Mouse (Mus musculus) MEL (cell line): ENCODE data around the gene Rfx4. TPM values are rescaled to one million over a fixed set of nuclear protein-coding genes. Genes with fewer than 3 reads are reported as not detected.

Experiments
- DNase-seq: peaks from one replicate; pipeline ENCODE4 v3.0.0; 2011; ENCODE audit warnings: low read depth, low spot score
- H3K27ac ChIP-seq: 2 replicates; pipeline ENCODE4 v1.5.1; 2012; ENCODE audit warnings: low read depth, mild to moderate bottlenecking, control low read depth, low read length, moderate library complexity; ENCODE audit not compliant: control insufficient read depth
- H3K27me3 ChIP-seq, 2 experiments: fragments of 150-350 bp in 1 of 2; sonication (generic) in 1 of 2; 2 replicates each; pipeline ENCODE4 v1.6.1; 2012; ENCODE audit warnings: low read length in 2 of 2, mild to moderate bottlenecking in 2 of 2, improper control_type of control experiment in 1 of 2, moderate library complexity in 1 of 2; ENCODE audit not compliant: insufficient read depth in 2 of 2, control insufficient read depth in 1 of 2
- H3K36me3 ChIP-seq, 2 experiments: 2 replicates each; pipeline ENCODE4 v1.6.1; 2012 to 2014; ENCODE audit warnings: low read length in 2 of 2, improper control_type of control experiment in 1 of 2, inconsistent platforms in 1 of 2, mild to moderate bottlenecking in 1 of 2; ENCODE audit not compliant: insufficient read depth in 2 of 2, control insufficient read depth in 1 of 2
- H3K4me1 ChIP-seq, 2 experiments: fragments of 150-350 bp in 1 of 2; sonication (generic) in 1 of 2; 2 replicates each; pipeline ENCODE4 v1.6.1; 2012; ENCODE audit warnings: low read length in 2 of 2, improper control_type of control experiment in 1 of 2, mild to moderate bottlenecking in 1 of 2; ENCODE audit not compliant: insufficient read depth in 2 of 2, control insufficient read depth in 1 of 2
- H3K4me3 ChIP-seq, 2 experiments: fragments of 150-350 bp in 1 of 2; sonication (generic) in 1 of 2; 2 replicates each; pipeline ENCODE4 v1.5.1; 2012; ENCODE audit warnings: low read depth in 2 of 2, low read length in 2 of 2, mild to moderate bottlenecking in 2 of 2, moderate library complexity in 2 of 2, control low read depth in 1 of 2, improper control_type of control experiment in 1 of 2; ENCODE audit not compliant: control insufficient read depth in 1 of 2, insufficient read depth in 1 of 2
- H3K79me2 ChIP-seq: 2 replicates; pipeline ENCODE4 v1.6.1; 2012; ENCODE audit warnings: mild to moderate bottlenecking, low read length, moderate library complexity; ENCODE audit not compliant: control insufficient read depth, poor library complexity, insufficient read depth
- H3K9ac ChIP-seq: 2 replicates; pipeline ENCODE4 v1.6.1; 2012; ENCODE audit warnings: low read depth, mild to moderate bottlenecking, control low read depth, low read length, moderate library complexity; ENCODE audit not compliant: control insufficient read depth, poor library complexity, severe bottlenecking
- H3K9me3 ChIP-seq: fragments of 150-350 bp; sonication (generic); replicated peaks from 2 replicates; pipeline ENCODE4 v1.6.1; 2012; ENCODE audit warnings: mild to moderate bottlenecking, low read length, improper control_type of control experiment, moderate library complexity; ENCODE audit not compliant: insufficient read depth
- CHD1 ChIP-seq: IDR thresholded peaks from 2 replicates; pipeline ENCODE4 v1.6.1; 2012; ENCODE audit warnings: low read depth, mild to moderate bottlenecking, inconsistent platforms, low read length, improper control_type of control experiment
- ETS1 ChIP-seq: IDR thresholded peaks from 2 replicates; pipeline ENCODE4 v1.6.1; 2012; ENCODE audit warnings: low read depth, mild to moderate bottlenecking, inconsistent platforms, low read length, improper control_type of control experiment, moderate library complexity
- GATA1 ChIP-seq: IDR thresholded peaks from 2 replicates; pipeline ENCODE4 v1.6.1; 2011; ENCODE audit warnings: low read depth, low read length, improper control_type of control experiment
- MAFK ChIP-seq: IDR thresholded peaks from 2 replicates; pipeline ENCODE4 v1.6.1; 2011; ENCODE audit warnings: low read depth, mild to moderate bottlenecking, low read length, improper control_type of control experiment, borderline replicate concordance
- MAZ ChIP-seq: IDR thresholded peaks from 2 replicates; pipeline ENCODE4 v1.6.1; 2012; ENCODE audit warnings: low read depth, mild to moderate bottlenecking, inconsistent platforms, low read length, improper control_type of control experiment
- NRF1 ChIP-seq: IDR thresholded peaks from 2 replicates; pipeline ENCODE4 v1.6.1; 2014; ENCODE audit warnings: low read depth, mild to moderate bottlenecking, inconsistent platforms, low read length, improper control_type of control experiment, moderate library complexity; ENCODE audit not compliant: poor library complexity, insufficient read depth, severe bottlenecking
- POLR2A ChIP-seq, 2 experiments: IDR thresholded peaks; 2 replicates each; pipeline ENCODE4 v1.6.1; 2011 to 2012; ENCODE audit warnings: low read length in 2 of 2, mild to moderate bottlenecking in 2 of 2, control low read depth in 1 of 2, improper control_type of control experiment in 1 of 2, low read depth in 1 of 2, moderate library complexity in 1 of 2; ENCODE audit not compliant: control insufficient read depth in 1 of 2, insufficient read depth in 1 of 2, poor library complexity in 1 of 2
- POLR2AphosphoS5 ChIP-seq: IDR thresholded peaks from 2 replicates; pipeline ENCODE4 v1.6.1; 2012; ENCODE audit warnings: low read depth, borderline replicate concordance, mild to moderate bottlenecking, inconsistent platforms, low read length, moderate library complexity, mixed read lengths
- SMC3 ChIP-seq: IDR thresholded peaks from 2 replicates; pipeline ENCODE4 v1.6.1; 2011; ENCODE audit warnings: low read depth, low read length, improper control_type of control experiment
- TCF12 ChIP-seq: IDR thresholded peaks from 2 replicates; pipeline ENCODE4 v1.6.1; 2014; ENCODE audit warnings: low read depth, mild to moderate bottlenecking, inconsistent platforms, low read length, improper control_type of control experiment, moderate library complexity
- UBTF ChIP-seq: IDR thresholded peaks from 2 replicates; pipeline ENCODE4 v1.6.1; 2012; ENCODE audit warnings: low read depth, mild to moderate bottlenecking, inconsistent platforms, low read length, improper control_type of control experiment, moderate library complexity, borderline replicate concordance; ENCODE audit not compliant: insufficient read depth
- ZNF384 ChIP-seq: IDR thresholded peaks from 2 replicates; pipeline ENCODE4 v1.6.1; 2012; ENCODE audit warnings: low read depth, mild to moderate bottlenecking, inconsistent platforms, low read length, improper control_type of control experiment
- polyA plus RNA-seq, 2 experiments: library from polyadenylated mRNA; stranded (reverse) in 1 of 2; unstranded in 1 of 2; fragments of >175 nt in 1 of 2; fragments of >200 nt in 1 of 2; gene quantifications; 2 replicates each; pipeline versions ENCODE4 v1.2.1 to v1.2.4; 2012; ENCODE audit warnings: low replicate concordance in 2 of 2, low read depth in 1 of 2; ENCODE audit not compliant: insufficient read length in 2 of 2, insufficient read depth in 1 of 2, missing spikeins in 1 of 2
- total RNA-seq: library from RNA; depleted of rRNA; stranded (reverse); fragments of 300-350 nt; gene quantifications from 2 replicates; pipeline ENCODE4 v1.2.3, GENCODE M21; 2012

Gene Rfx4
- total and polyA plus RNA-seq, 3 experiments, result not detected

GRCm38 (mm10) chr10:84758483-84759431 lies 2.9 kb downstream of the Rfx4 start:
- DNase-seq, result no peak
- no peak overlapping the region for H3K4me3 ChIP-seq
- H3K9me3 ChIP-seq, result no peaks in the 10 kb centered on the region
- no peak overlapping the region for H3K27ac ChIP-seq
- no peaks in the 10 kb centered on the region for H3K79me2 ChIP-seq
- no peak for TF ChIP-seq NRF1
- no peaks in the 10 kb centered on the region for H3K4me1 ChIP-seq
- no peaks in the 10 kb centered on the region for H3K36me3 ChIP-seq
- no peak overlapping the region for H3K9ac ChIP-seq
- H3K27me3 ChIP-seq, result peaks cover 0 to 1% of the 10 kb centered on the region in 2 experiments; a peak in 1 of 4 replicates

- Histone ChIP-seq H3K4me3 (no peak overlapping the region), H3K36me3 (no peaks in the 10 kb centered on the region), H3K27me3 (peaks cover 0 to 3% of the 10 kb centered on the region in 2 experiments; a peak in 1 of 4 replicates), H3K9me3 (no peaks in the 10 kb centered on the region), H3K79me2 (no peaks in the 10 kb centered on the region), H3K4me1 (no peaks in the 10 kb centered on the region), H3K27ac (no peak overlapping the region), H3K9ac (no peak overlapping the region)
- no peak for TF ChIP-seq SMC3
- no peak for TF ChIP-seq MAFK
- TF ChIP-seq POLR2A (IDR thresholded peaks at IDR 0.05; ENCODE audit: control insufficient read depth in 1 of 2, insufficient read depth in 1 of 2, low read depth in 1 of 2, low read length in 2 of 2, poor library complexity in 1 of 2), result no peak
- no peak for TF ChIP-seq CHD1
- TF ChIP-seq MAZ, result no peak
- no peak for TF ChIP-seq ETS1
- no peak for TF ChIP-seq POLR2AphosphoS5
- no peak for TF ChIP-seq ZNF384
- no peak for TF ChIP-seq TCF12
- TF ChIP-seq GATA1, result no peak
- TF ChIP-seq UBTF, result no peak
- DNase-seq, result no peak
These were observed 3.8 kb downstream of the Rfx4 start for GRCm38 (mm10) chr10:84759511-84760117.
